Comparison of ENCODE assay signal across 22 mouse cellular contexts in genomic region chr17:80157489-80157888, GRCm38 (mm10). TPM values are rescaled to one million over a fixed set of nuclear protein-coding genes. Genes with fewer than 3 reads are reported as not detected.
"Had no signal": no experiment of that assay in that cellular context is flagged by ENCODE, and none has a peak within 500 bp of the region (broad histone marks: within the 10 kb centered on the region; RNA-seq: fewer than 3 reads in every experiment).

No protein-coding gene starts in this region.

- H3K4me1 ChIP-seq: intestine, embryonic 15.5 days; neural tube, embryonic 12.5 days; stomach, embryonic 15.5 days had no signal

- H3K27me3 ChIP-seq: intestine, embryonic 15.5 days; limb, embryonic 13.5 days; neural tube, embryonic 12.5 days; stomach, embryonic 15.5 days had no signal

- H3K27ac ChIP-seq: intestine, embryonic 15.5 days; layer of hippocampus, adult 2 months; limb, embryonic 13.5 days; liver, embryonic 14.5 days; midbrain, embryonic 10.5 days; neural tube, embryonic 12.5 days; stomach, embryonic 15.5 days had no signal

- H3K36me3 ChIP-seq: intestine, embryonic 15.5 days; limb, embryonic 13.5 days; midbrain, embryonic 10.5 days; neural tube, embryonic 12.5 days; stomach, embryonic 15.5 days had no signal

- ATAC-seq: intestine, embryonic 15.5 days; lung, postnatal 0 days had no signal

- H3K9me3 ChIP-seq: intestine, embryonic 15.5 days; limb, embryonic 13.5 days; midbrain, embryonic 10.5 days; neural tube, embryonic 12.5 days; stomach, embryonic 15.5 days had no signal

- H3K4me3 ChIP-seq: intestine, embryonic 15.5 days; layer of hippocampus, adult 2 months; limb, embryonic 13.5 days; midbrain, embryonic 10.5 days; neural tube, embryonic 12.5 days; stomach, embryonic 15.5 days had no signal

- H3K9ac ChIP-seq: intestine, embryonic 15.5 days; limb, embryonic 13.5 days; liver, embryonic 14.5 days; neural tube, embryonic 12.5 days; stomach, embryonic 15.5 days had no signal

- DNase-seq: kidney, adult 18-20 months; kidney, postnatal 10 days; kidney, postnatal 4 days; left cerebral cortex, postnatal 4 days; lung, adult 2 months; lung, postnatal 4 days; midbrain, embryonic 14.5 days; retina, postnatal 1 day; right cerebral cortex, postnatal 4 days; spleen, adult 18-20 months had no signal

- H3K4me2 ChIP-seq: intestine, embryonic 15.5 days; limb, embryonic 13.5 days; neural tube, embryonic 12.5 days; stomach, embryonic 15.5 days had no signal

RNA-seq across cellular contexts. Expression of gene Ttc39d, which starts 49.8 kb away (rescaled TPM):
- total RNA-seq: liver, adult 2 months; monocyte, adult 5-6 weeks; neutrophil, adult 5-6 weeks had no signal
- polyA plus RNA-seq: liver, adult 2 months; neural tube, embryonic 12.5 days; urinary bladder, adult 2 months had no signal
